ENCODE assay signal across 11 mouse cellular contexts in the genomic region with DNA sequence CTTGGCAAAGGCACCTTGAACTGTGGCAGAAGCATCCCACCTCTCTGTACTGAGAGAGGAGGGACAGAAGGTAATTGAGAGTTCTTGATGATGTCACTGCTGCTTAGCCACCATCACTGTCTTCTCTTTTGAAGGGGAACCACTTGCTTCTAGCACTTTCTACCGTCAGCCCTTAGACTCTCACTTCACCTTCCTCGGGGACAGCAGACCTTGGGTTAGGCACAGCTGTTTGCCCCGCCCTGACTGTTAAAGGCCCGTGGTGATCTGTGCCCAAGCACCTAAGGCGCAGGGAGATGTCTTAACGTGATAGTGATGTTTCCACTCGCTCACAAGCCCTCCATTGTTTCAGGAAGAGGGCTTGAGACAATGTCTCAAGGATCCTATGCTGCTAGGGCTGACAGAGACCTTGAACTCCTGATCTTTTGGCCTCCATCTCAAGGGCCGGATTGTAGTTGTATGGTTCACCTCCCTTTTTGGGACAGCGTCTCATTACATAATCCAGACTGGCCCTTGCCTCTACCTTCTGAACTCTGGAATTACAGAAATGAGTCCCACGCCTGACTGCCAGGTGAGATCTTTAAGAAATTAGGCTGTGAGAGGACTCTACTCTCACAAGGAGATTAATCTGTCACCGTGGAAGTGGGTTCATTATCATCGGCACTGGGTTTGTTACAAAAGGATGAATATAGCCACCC.
"Had no signal": no experiment of that assay in that cellular context is flagged by ENCODE, and none has a peak within 500 bp of the region (broad histone marks: within the 10 kb centered on the region; RNA-seq: fewer than 3 reads in every experiment).

No protein-coding gene starts in this region.

- DNase-seq: kidney, postnatal 4 days; lung, adult 2 months; lung, postnatal 36 days; right cerebral cortex, postnatal 25 days; thymus, postnatal 36 days had no signal

- H3K4me2 ChIP-seq: kidney, embryonic 15.5 days; limb, embryonic 13.5 days; liver, embryonic 15.5 days; midbrain, embryonic 13.5 days had no signal

- H3K36me3 ChIP-seq: kidney, embryonic 15.5 days; limb, embryonic 13.5 days; liver, embryonic 15.5 days; midbrain, embryonic 13.5 days had no signal

- H3K4me3 ChIP-seq: kidney, embryonic 15.5 days; layer of hippocampus, adult 2 months; limb, embryonic 13.5 days; liver, embryonic 15.5 days; midbrain, embryonic 13.5 days had no signal

- H3K4me1 ChIP-seq: kidney, embryonic 15.5 days; limb, embryonic 13.5 days; liver, embryonic 15.5 days; midbrain, embryonic 13.5 days had no signal

- H3K27me3 ChIP-seq: kidney, embryonic 15.5 days; limb, embryonic 13.5 days; liver, embryonic 15.5 days; midbrain, embryonic 13.5 days had no signal

- H3K27ac ChIP-seq: kidney, embryonic 15.5 days; layer of hippocampus, adult 2 months; limb, embryonic 13.5 days; liver, embryonic 15.5 days; midbrain, embryonic 13.5 days; stomach, postnatal 0 days had no signal

- H3K9me3 ChIP-seq: kidney, embryonic 15.5 days; limb, embryonic 13.5 days; liver, embryonic 15.5 days; midbrain, embryonic 13.5 days had no signal

- H3K9ac ChIP-seq: kidney, embryonic 15.5 days; limb, embryonic 13.5 days; liver, embryonic 15.5 days; midbrain, embryonic 13.5 days had no signal
